Mouse (Mus musculus): ENCODE data around the gene Wdr48.

- no peak for TF ChIP-seq CTCF (IDR thresholded peaks at IDR 0.05; ENCODE audit: control insufficient read depth, insufficient read depth, insufficient read length)
- TF ChIP-seq MYOD1 (IDR thresholded peaks at IDR 0.05; ENCODE audit: control insufficient read depth, insufficient read length, low read depth) = no peak
- no peak for TF ChIP-seq MAX (IDR thresholded peaks at IDR 0.05)
- no peak for TF ChIP-seq FOSL1 (IDR thresholded peaks at IDR 0.05; ENCODE audit: insufficient read depth, low read length, poor library complexity, severe bottlenecking)
- TF ChIP-seq USF1 (IDR thresholded peaks at IDR 0.05; ENCODE audit: low read depth) = no peak
Observed at GRCm38 (mm10) chr9:119958835-119959234, 64.2 kb downstream of the Wdr48 start.

Data from C2C12 (cell line).